Mouse (Mus musculus) lung, embryonic 16.5 days (tissue): Measurements from ENCODE around the gene Mbnl2. TPM values are rescaled to one million over a fixed set of nuclear protein-coding genes. Genes with fewer than 3 reads are reported as not detected.

Source experiments
- ATAC-seq: fragments of 200-750 bp; cut with Nextera tagmentation; 2 replicates; pipeline ENCODE4 v1.8.0; 2017; ENCODE audit warnings: low read depth, mild to moderate bottlenecking, moderate library complexity
- H3K27ac ChIP-seq: fragments of 300-500 bp; sonication (generic); 2 replicates; pipeline ENCODE4 v1.5.1; 2014; ENCODE audit warnings: mild to moderate bottlenecking, control low read depth, low read length
- H3K27me3 ChIP-seq: fragments of 300-500 bp; sonication (generic); 2 replicates; pipeline ENCODE4 v1.6.1; 2014; ENCODE audit warnings: low read depth, low read length, mixed read lengths; ENCODE audit not compliant: control insufficient read depth, insufficient read depth
- H3K36me3 ChIP-seq: fragments of 300-500 bp; sonication (generic); 2 replicates; pipeline ENCODE4 v1.6.1; 2014; ENCODE audit warnings: low read length; ENCODE audit not compliant: control insufficient read depth, insufficient read depth
- H3K4me1 ChIP-seq: fragments of 300-500 bp; sonication (generic); replicated peaks from 2 replicates; pipeline ENCODE4 v1.6.1; 2014; ENCODE audit warnings: low read length, mixed read lengths; ENCODE audit not compliant: control insufficient read depth, insufficient read depth
- H3K4me2 ChIP-seq: fragments of 300-500 bp; sonication (generic); 2 replicates; pipeline ENCODE4 v1.6.1; 2014; ENCODE audit warnings: low read depth, low read length, control low read depth
- H3K4me3 ChIP-seq: fragments of 300-500 bp; sonication (generic); 2 replicates; pipeline ENCODE4 v1.5.1; 2014; ENCODE audit warnings: mild to moderate bottlenecking, low read length, control low read depth
- H3K9ac ChIP-seq: fragments of 300-500 bp; sonication (generic); 2 replicates; pipeline ENCODE4 v1.6.1; 2014; ENCODE audit warnings: low read length, control low read depth
- H3K9me3 ChIP-seq: fragments of 300-500 bp; sonication (generic); 2 replicates; pipeline ENCODE4 v1.6.1; 2016; ENCODE audit warnings: low read length; ENCODE audit not compliant: control insufficient read depth
- WGBS: fragments of 180-500 bp; shearing (Covaris S2); extraction: QIAGEN DNeasy Blood & Tissue Kit; methylation state at CpG from one replicate; pipeline ENCODE4 v1.1.7; 2014; 5-methylcytosine and 5-hydroxymethylcytosine counted together
- polyA plus RNA-seq: library from polyadenylated mRNA; unstranded; fragments of >200 nt; fragmentation: Nextera tagmentation; extraction: Ambion mirVana; gene quantifications from 2 replicates; pipeline ENCODE4 v1.2.1, GENCODE M21; 2015

Gene Mbnl2
- polyA plus RNA-seq, 1 experiment from 2014 or later: 164 TPM

- no peak overlapping the region for H3K4me3 ChIP-seq
- no peak for ATAC-seq
- H3K4me1 ChIP-seq: peaks cover 19% of the 10 kb centered on the region
- no peak overlapping the region for H3K27ac ChIP-seq
- no peak overlapping the region for H3K9ac ChIP-seq
- no peak overlapping the region for H3K4me2 ChIP-seq
- peaks cover 15% of the 10 kb centered on the region for H3K36me3 ChIP-seq
- H3K9me3 ChIP-seq: peaks cover 6% of the 10 kb centered on the region
- no peaks in the 10 kb centered on the region for H3K27me3 ChIP-seq
- 66% methylated on average over 6 of the region's 6 CpGs for WGBS
These were observed 66.4 kb downstream of the Mbnl2 start for GRCm38 (mm10) chr14:120341912-120342311.

GRCm38 (mm10) chr14:120342321-120342720 lies 66.9 kb downstream of the Mbnl2 start:
- no peak overlapping the region for H3K4me3 ChIP-seq
- H3K27ac ChIP-seq: no peak overlapping the region
- peaks cover 15% of the 10 kb centered on the region for H3K4me1 ChIP-seq
- no peak for ATAC-seq
- peaks cover 6% of the 10 kb centered on the region for H3K9me3 ChIP-seq
- WGBS: 77% methylated on average over 7 of the region's 7 CpGs
- H3K27me3 ChIP-seq: no peaks in the 10 kb centered on the region
- no peak overlapping the region for H3K9ac ChIP-seq
- H3K4me2 ChIP-seq: no peak overlapping the region
- peaks cover 16% of the 10 kb centered on the region for H3K36me3 ChIP-seq

DNA sequence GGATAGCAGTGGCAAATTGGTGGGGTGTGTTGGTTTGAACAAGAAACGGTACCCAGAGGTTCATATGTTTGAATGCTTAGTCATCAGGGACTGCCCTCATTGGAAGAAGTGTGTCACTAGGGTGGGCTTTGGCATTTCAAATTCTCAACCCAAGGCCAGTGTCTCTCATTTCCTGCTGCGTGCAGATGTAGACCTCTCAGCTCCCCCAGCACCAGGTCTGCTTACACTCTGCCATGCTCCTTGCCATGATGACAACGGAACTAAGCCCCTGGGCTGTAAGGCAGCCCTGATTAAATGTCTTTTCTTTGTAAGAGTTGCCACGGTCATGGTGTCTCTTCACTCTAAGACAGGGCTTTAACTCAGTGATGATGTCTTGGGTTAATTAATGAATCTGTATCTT lies 69.2 kb downstream of the Mbnl2 start:
- no peak for ATAC-seq
- no peaks in the 10 kb centered on the region for H3K27me3 ChIP-seq
- peaks cover 28% of the 10 kb centered on the region for H3K36me3 ChIP-seq
- no peak overlapping the region for H3K27ac ChIP-seq
- peaks cover 9% of the 10 kb centered on the region for H3K4me1 ChIP-seq
- H3K4me3 ChIP-seq: no peak overlapping the region
- no peak overlapping the region for H3K4me2 ChIP-seq
- H3K9me3 ChIP-seq: peaks cover 6% of the 10 kb centered on the region
- H3K9ac ChIP-seq: no peak overlapping the region
- 93% methylated on average over 4 of the region's 4 CpGs for WGBS

- peaks cover 13% of the 10 kb centered on the region for H3K4me1 ChIP-seq
- no peaks in the 10 kb centered on the region for H3K27me3 ChIP-seq
- no peak overlapping the region for H3K4me2 ChIP-seq
- H3K9ac ChIP-seq: 0 out of 2 replicates have a peak overlapping the region, but pooled peaks have one; percentile 4
- no peak for ATAC-seq
- H3K9me3 ChIP-seq: peaks cover 6% of the 10 kb centered on the region
- no peak overlapping the region for H3K4me3 ChIP-seq
- H3K36me3 ChIP-seq: peaks cover 28% of the 10 kb centered on the region
- WGBS: 69% methylated on average over 11 of the region's 11 CpGs
- peak overlapping the region; percentile 39 for H3K27ac ChIP-seq
These were observed 72.2 kb downstream of the Mbnl2 start for GRCm38 (mm10) chr14:120347410-120348315.

DNA sequence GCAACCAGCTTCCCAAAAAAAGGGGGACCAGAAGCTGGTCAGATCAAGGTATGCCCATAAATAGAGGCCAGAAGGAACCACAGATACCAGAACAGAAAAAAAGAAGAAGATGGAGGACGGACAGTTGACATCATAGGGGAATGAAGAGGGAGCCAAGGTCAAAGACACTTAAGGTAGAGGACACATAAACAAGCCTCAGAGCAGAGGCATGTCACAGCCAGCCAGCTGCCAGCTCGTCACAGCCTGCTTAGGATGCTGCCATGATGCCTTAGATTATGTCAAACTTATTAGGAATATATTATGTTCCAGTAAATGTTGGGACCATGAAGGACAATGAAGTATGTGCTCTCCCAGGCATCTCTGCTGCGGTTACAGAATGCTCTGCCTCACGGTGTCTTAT lies 73.9 kb downstream of the Mbnl2 start:
- peaks cover 6% of the 10 kb centered on the region for H3K9me3 ChIP-seq
- peaks cover 29% of the 10 kb centered on the region for H3K4me1 ChIP-seq
- no peak overlapping the region for H3K4me3 ChIP-seq
- no peak overlapping the region for H3K9ac ChIP-seq
- 80% methylated on average over 4 of the region's 4 CpGs for WGBS
- no peaks in the 10 kb centered on the region for H3K27me3 ChIP-seq
- H3K4me2 ChIP-seq: no peak overlapping the region
- peaks cover 28% of the 10 kb centered on the region for H3K36me3 ChIP-seq
- H3K27ac ChIP-seq: no peak overlapping the region
- ATAC-seq: no peak

DNA sequence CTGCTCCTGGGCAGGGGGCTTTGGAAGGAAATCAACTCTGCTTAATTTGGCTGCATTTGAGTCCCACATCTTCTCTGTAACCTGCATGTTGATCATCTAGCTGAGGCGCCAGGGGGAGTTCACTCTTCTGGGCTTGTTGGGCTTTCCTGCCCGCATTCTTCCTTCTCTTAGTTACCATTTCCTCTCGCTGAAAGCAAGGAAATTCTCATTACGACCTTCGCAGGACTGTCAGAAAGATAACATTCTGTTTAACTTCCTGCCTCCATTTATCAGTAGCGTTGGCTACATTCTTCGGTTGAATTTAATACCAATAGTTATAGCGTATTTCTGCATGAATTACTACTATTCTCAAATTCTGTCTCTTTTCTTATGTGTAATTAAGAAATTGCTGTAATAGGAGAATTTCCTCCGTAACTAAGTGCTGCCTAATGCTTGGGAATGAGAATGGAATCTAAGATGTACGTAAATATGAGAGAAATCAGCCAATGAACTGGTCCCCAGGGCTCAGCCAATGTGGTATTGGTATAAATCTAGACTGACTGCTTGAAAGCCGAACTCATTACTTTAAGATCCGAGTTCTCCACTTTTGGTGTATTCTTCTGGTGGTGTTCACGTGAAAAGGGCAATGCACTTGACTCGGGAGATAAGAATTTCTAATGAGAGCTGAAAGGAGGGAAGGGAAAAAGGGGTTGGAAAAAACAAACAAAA lies 76.8 kb downstream of the Mbnl2 start:
- Histone ChIP-seq H3K27ac (peak overlapping the region; percentile 53), H3K4me2 (peak overlapping the region; percentile 3; the same call in 1 of the 2 replicates), H3K9me3 (no peaks in the 10 kb centered on the region), H3K27me3 (no peaks in the 10 kb centered on the region), H3K9ac (no peak overlapping the region), H3K4me1 (peaks cover 47% of the 10 kb centered on the region), H3K36me3 (peaks cover 12% of the 10 kb centered on the region), H3K4me3 (no peak overlapping the region)
- 30% methylated on average over 14 of the region's 14 CpGs for WGBS
- no peak for ATAC-seq

DNA sequence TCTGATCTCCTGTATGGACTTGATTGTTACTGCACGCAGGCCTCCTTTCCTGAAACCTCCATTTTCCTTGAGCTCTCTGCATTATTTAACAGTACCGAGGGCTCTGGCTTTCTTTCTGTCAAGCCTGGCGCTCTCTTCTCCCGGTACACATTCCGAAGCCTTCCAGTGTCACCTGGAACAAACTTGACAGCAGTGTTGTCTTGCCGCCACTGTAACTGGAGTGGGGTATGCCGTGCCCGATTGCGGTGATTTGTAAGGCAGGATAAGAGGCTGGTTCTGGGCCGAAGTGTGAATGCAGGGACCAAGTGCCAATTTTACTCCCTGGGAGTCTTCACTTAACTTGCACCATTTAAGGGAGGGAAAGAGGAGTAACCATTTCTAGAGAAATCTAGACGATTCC lies 77.7 kb downstream of the Mbnl2 start:
- H3K27me3 ChIP-seq: no peaks in the 10 kb centered on the region
- WGBS: 25% methylated on average over 11 of the region's 11 CpGs
- H3K4me2 ChIP-seq: 0 out of 2 replicates have a peak overlapping the region, but pooled peaks have one; percentile 3
- H3K4me3 ChIP-seq: no peak overlapping the region
- no peak overlapping the region for H3K9ac ChIP-seq
- H3K27ac ChIP-seq: peak overlapping the region; percentile 47
- ATAC-seq: no peak
- peaks cover 43% of the 10 kb centered on the region for H3K4me1 ChIP-seq
- peaks cover 5% of the 10 kb centered on the region; the same call in 1 of the 2 replicates for H3K36me3 ChIP-seq
- no peaks in the 10 kb centered on the region for H3K9me3 ChIP-seq

- no peak overlapping the region for H3K9ac ChIP-seq
- no peak for ATAC-seq
- no peaks in the 10 kb centered on the region for H3K27me3 ChIP-seq
- H3K27ac ChIP-seq: peak overlapping the region; percentile 87
- 0 out of 2 replicates have a peak, but pooled peaks cover 3% of the 10 kb centered on the region for H3K36me3 ChIP-seq
- 31% methylated on average over 6 of the region's 6 CpGs for WGBS
- peaks cover 43% of the 10 kb centered on the region for H3K4me1 ChIP-seq
- no peaks in the 10 kb centered on the region for H3K9me3 ChIP-seq
- no peak overlapping the region for H3K4me3 ChIP-seq
- peak overlapping the region; percentile 38; the same call in 1 of the 2 replicates for H3K4me2 ChIP-seq
These were observed 79.1 kb downstream of the Mbnl2 start for GRCm38 (mm10) chr14:120354595-120354994.
